Mouse (Mus musculus) small intestine, adult 10 weeks (tissue): ENCODE measurements around the gene Wasf2. TPM values are rescaled to one million over a fixed set of nuclear protein-coding genes. Genes with fewer than 3 reads are reported as not detected.

Experiments
- polyA plus RNA-seq: library from polyadenylated mRNA; stranded (reverse); fragments of 350-450 nt; fragmentation: Illumina TruSeq; extraction: RNeasy Lipid Tissue Mini Kit (QIAGEN cat#74804); gene quantifications from one replicate; pipeline ENCODE4 v1.2.3, GENCODE M21; 2014; ENCODE audit warnings: low replicate concordance

Gene Wasf2
- polyA plus RNA-seq, result 123 TPM

DNA sequence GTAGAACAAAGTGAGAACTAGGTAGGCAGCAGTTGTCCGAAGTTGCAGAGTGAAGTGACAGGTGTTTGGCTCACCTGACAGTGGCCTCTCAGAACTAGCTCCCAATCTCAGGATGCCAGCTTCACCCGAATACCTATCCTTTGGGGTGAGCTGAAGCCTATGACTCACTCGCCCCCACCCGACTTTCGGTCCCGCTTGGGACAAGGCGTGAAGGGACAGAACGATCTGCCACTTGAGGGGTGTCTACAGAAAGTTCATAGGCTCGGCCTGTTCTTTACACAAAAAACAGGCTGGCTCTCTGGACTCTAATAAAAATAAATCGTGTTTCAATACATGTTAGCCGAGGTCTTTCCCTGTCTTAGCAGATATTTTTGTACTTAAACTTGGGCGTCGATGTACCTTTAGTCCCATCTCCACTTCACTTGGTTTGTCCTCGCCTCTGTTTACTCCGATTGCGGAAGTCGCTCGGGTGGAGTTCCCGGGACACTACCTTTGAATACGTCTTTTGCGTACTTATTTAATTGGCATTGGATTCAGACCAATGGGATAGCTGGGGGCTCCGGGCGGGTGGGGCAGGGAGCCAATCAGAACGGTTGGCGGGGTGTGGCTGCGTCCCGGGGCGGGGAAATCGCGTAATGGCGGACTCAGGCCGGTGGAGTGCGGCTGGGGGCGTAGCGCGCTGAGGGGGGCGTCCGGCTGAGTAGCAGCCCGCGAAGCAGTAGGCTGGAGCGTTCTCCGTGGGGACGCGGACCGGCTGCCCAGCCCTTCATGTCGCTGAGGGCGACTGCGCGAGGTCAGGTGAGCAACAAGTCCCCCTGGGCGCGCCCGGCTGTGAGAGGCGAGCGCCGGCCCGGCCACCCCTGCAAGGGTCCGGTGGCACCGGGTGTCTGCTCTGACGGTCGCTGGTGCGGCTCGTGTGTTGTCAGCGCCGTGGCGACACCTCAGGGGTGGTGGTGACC, at the start of gene Wasf2:
TSS of gene Wasf2 (plus strand) at position 575 of the 959 bp plus-strand sequence.

GRCm38 (mm10) chr4:133211751-133212561, 81.7 kb downstream of the Wasf2 start, which contains the start of the genes Cd164l2 and Gpr3:
TSS of gene Cd164l2 (plus strand) at chr4:133212131.
TSS of gene Gpr3 (minus strand) at chr4:133212536.

GRCm38 (mm10) chr4:133240490-133240921, 110.2 kb downstream of the Wasf2 start, which contains the start of gene Map3k6:
TSS of gene Map3k6 (plus strand) at chr4:133240818.

Other genes starting within 250 kb of the Wasf2 start
- 325 TPM for gene Stx12, start 246.0 kb upstream of the Wasf2 start, polyA plus RNA-seq
- 32.3 TPM for gene Fam76a, start 207.9 kb upstream of the Wasf2 start, polyA plus RNA-seq
- 1.3 TPM for gene Fgr, start 156.4 kb upstream of the Wasf2 start, polyA plus RNA-seq
- gene Ahdc1, start 119.2 kb upstream of the Wasf2 start, polyA plus RNA-seq, result 0.85 TPM
- gene Cd164l2, start 81.6 kb downstream of the Wasf2 start, polyA plus RNA-seq, result not detected
- not detected for gene Gpr3, start 82.0 kb downstream of the Wasf2 start, polyA plus RNA-seq
- not detected for gene Map3k6, start 110.3 kb downstream of the Wasf2 start, polyA plus RNA-seq
- gene Sytl1, start 132.6 kb downstream of the Wasf2 start, polyA plus RNA-seq, result not detected
- gene Tmem222, start 147.3 kb downstream of the Wasf2 start, polyA plus RNA-seq, result not detected
- gene Wdtc1, start 223.0 kb downstream of the Wasf2 start, polyA plus RNA-seq, result 3.7 TPM
- gene Slc9a1, start 239.2 kb downstream of the Wasf2 start, polyA plus RNA-seq, result 0.97 TPM